Mouse (Mus musculus): ENCODE measurements around the gene Iqca. TPM values are rescaled to one million over a fixed set of nuclear protein-coding genes. Genes with fewer than 3 reads are reported as not detected.

The Iqca gene
- total RNA-seq, 1 experiment from 2014 or later: not detected

DNA sequence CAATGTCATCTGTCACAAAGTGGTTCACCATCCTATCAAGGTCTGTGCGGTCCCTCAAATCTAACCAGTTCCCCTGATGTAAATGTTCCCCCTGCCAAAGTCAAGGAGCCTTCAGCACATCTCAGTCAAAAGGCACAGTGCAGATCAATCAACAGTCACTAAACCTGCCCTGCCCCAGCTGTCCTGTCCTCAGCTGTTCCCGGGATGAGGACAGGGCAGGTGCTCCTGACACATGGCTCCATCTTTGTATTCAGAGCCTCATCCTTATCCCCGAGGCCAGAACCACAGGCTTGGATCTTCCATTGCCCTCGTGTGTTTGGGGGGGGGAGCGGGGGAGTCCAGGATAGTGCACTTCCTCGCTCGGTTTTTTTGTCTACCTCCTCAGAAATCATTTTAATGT, 3.4 kb upstream of the Iqca start:
- no peak for ATAC-seq (ENCODE audit: extremely low read depth, insufficient number of reproducible peaks, low FRiP score, poor library complexity, severe bottlenecking)

GRCm38 (mm10) chr1:90153787-90154186, 586 bp upstream of the Iqca start:
- ATAC-seq (ENCODE audit: extremely low read depth, insufficient number of reproducible peaks, low FRiP score, poor library complexity, severe bottlenecking): no peak

- no peak for ATAC-seq (ENCODE audit: extremely low read depth, insufficient number of reproducible peaks, low FRiP score, poor library complexity, severe bottlenecking)
These were observed 13.5 kb downstream of the Iqca start for GRCm38 (mm10) chr1:90139729-90140128.

- ATAC-seq (ENCODE audit: extremely low read depth, insufficient number of reproducible peaks, low FRiP score, poor library complexity, severe bottlenecking): no peak
These were observed 20.8 kb downstream of the Iqca start for GRCm38 (mm10) chr1:90132402-90132801.

DNA sequence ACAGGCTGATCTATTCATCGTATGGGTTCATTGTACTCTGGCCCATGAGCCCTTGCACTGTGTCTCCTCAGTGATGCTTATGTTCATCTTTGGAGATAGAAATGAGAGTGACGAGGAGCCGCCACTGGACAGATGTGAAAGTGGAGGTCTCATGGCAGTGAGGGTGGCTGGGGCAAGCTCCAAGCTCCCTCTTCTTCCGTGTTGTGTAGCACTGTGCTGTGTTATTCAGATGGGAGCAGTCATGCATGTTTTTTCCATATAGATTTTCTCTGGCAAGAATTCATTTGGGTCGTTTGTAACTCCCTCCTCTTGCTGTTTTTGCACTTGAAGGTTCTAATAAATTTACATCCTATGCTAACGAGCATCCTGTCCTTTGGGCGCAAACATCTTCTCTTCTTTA, 21.2 kb downstream of the Iqca start:
- no peak for ATAC-seq (ENCODE audit: extremely low read depth, insufficient number of reproducible peaks, low FRiP score, poor library complexity, severe bottlenecking)

DNA sequence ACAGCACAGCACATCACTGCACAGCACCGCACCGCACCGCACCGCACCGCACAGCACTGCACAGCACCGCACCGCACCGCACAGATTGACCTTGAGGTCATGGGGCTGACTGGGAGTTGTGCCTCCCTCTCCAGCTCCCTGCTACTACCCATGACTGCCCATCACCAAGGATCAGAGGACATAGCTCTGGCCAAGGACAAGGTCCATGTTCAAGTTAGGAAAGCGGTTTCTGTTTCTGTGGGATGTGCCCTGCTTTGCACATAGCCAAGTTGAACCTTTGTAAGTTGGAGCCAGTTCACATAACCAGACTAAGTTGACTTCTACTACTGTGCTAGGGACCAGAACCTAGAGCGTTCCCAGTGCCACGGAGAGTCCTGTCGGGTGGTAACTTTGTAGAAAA, 28.6 kb downstream of the Iqca start:
- ATAC-seq (ENCODE audit: extremely low read depth, insufficient number of reproducible peaks, low FRiP score, poor library complexity, severe bottlenecking): no peak

GRCm38 (mm10) chr1:90120706-90121105, 32.5 kb downstream of the Iqca start:
- no peak for ATAC-seq (ENCODE audit: extremely low read depth, insufficient number of reproducible peaks, low FRiP score, poor library complexity, severe bottlenecking)

- ATAC-seq (ENCODE audit: extremely low read depth, insufficient number of reproducible peaks, low FRiP score, poor library complexity, severe bottlenecking): no peak
These were observed 34.0 kb downstream of the Iqca start for GRCm38 (mm10) chr1:90119214-90119613.

DNA sequence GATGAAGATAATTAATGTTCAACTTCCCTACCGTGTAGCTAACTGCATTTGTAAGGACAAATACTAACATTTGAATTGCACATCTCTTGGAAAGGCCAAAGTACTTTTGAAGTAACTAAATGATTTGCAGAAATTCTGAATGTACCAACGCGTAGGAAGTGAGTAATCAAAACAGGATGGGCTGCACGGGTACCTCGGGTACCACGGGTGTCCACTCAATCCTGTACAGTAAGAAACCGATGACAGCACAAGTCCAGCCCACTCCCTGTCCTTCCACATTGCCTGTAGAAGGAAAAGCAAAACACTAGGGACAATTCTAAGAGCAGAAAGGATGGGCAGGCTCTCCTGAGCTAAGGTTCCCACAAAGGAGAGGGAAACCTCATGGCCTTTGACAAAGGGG, 36.0 kb downstream of the Iqca start:
- ATAC-seq (ENCODE audit: extremely low read depth, insufficient number of reproducible peaks, low FRiP score, poor library complexity, severe bottlenecking): no peak

DNA sequence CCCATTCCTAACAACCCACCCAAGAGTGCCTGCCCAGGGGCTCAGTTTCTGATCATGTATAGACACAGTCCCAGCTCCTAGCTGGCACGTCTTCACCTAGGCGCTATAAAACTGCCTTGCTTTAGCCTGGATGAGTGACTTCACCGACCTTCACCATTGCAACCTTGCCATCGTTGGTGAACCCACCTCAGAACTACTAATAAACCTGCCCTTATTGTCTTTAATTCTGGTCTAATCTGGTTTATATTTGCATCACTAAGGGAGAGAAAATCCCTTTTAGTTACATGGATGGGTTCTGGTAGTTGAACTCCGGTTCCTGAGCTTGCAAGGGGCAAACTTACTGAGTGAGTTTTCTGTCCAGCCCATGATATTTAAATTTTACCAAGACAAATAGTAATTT, 38.6 kb downstream of the Iqca start:
- no peak for ATAC-seq (ENCODE audit: extremely low read depth, insufficient number of reproducible peaks, low FRiP score, poor library complexity, severe bottlenecking)

- ATAC-seq (ENCODE audit: extremely low read depth, insufficient number of reproducible peaks, low FRiP score, poor library complexity, severe bottlenecking): no peak
These were observed 39.5 kb downstream of the Iqca start for GRCm38 (mm10) chr1:90113655-90114244.

DNA sequence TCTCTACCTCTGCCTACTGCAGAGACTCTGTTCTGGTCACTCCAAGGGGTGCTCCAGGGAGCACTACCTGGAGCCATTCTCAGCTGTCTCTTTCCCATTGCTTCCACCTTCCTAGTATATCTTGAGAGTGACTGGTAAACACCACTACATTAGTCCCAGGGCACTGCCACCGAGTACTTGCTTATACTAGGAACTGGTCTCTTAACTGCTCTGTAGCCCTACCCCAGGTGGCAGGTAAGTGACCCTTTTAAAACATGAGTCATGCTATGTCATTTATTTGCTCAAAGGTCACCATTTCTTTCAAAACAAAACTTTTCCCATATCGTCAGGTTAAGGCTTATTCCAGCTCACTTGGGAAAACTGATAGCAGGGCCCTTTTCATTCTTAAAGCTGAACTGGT, 40.5 kb downstream of the Iqca start:
- ATAC-seq (ENCODE audit: extremely low read depth, insufficient number of reproducible peaks, low FRiP score, poor library complexity, severe bottlenecking): no peak

DNA sequence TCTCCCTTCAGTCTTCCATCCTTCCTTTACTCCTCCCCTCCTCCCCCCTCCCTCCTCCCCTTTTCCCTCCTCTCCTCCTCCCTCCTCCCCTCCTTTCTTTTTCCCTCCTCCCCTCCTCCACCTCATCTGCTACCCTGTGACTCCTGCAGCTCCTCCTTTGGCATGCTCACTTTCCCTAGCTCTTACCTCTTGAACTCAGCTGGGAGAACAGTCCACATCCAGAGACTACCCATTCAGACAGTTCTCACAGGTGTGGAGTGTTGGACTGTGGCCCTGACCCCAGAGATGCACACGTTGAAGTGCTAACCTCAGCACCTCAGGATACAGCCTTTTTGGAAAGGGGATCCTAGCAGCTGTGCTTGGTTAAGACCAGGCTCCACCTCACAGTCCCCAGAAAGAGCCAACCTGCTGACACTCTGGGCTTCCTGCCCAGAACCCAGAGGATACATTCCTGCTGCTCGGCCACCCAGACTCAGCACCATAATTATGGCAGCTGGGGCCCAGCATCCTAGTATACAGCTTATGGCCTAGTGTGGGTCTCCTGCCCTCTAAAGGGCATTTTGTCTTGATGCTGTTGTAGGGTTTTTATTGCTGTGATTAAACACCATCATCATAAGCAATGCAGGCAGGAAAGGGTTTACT, 41.9 kb downstream of the Iqca start:
- ATAC-seq (ENCODE audit: extremely low read depth, insufficient number of reproducible peaks, low FRiP score, poor library complexity, severe bottlenecking): no peak

DNA sequence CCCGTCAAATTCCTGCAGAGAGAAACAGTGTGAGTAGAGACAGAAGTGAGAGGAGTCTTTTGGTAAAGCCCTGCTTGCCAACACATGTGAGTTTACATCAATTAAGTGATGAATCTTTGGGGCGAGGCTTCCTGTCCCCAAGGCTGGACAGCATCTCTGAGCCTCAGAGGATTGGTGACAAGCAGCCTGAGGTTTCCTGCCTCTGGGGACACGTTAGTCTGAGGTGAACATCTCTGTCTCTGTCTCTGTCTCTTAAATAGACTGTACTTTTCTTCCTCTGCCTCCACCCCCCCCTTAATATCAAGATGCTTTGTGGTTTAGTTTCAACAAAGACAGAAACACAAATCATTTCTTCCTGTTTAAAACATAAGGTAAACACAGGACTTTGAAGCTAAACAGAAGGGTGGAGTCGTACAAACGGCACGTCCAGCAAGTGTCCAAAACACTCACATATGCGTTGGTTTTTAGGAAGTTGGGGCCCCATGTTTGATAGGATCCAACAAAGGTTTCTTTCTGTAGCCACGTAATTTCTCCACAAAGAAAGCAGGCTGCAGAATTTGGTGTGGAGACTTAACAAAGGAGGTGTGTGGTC, 49.2 kb downstream of the Iqca start:
- no peak for ATAC-seq (ENCODE audit: extremely low read depth, insufficient number of reproducible peaks, low FRiP score, poor library complexity, severe bottlenecking)

- ATAC-seq (ENCODE audit: extremely low read depth, insufficient number of reproducible peaks, low FRiP score, poor library complexity, severe bottlenecking): no peak
These were observed 52.6 kb downstream of the Iqca start for GRCm38 (mm10) chr1:90100360-90101232.

- no peak for ATAC-seq (ENCODE audit: extremely low read depth, insufficient number of reproducible peaks, low FRiP score, poor library complexity, severe bottlenecking)
These were observed 60.2 kb downstream of the Iqca start for GRCm38 (mm10) chr1:90092816-90093493.

- no peak for ATAC-seq (ENCODE audit: extremely low read depth, insufficient number of reproducible peaks, low FRiP score, poor library complexity, severe bottlenecking)
These were observed 64.8 kb downstream of the Iqca start for GRCm38 (mm10) chr1:90088192-90088990.

- ATAC-seq (ENCODE audit: extremely low read depth, insufficient number of reproducible peaks, low FRiP score, poor library complexity, severe bottlenecking): no peak
These were observed 66.7 kb downstream of the Iqca start for GRCm38 (mm10) chr1:90086461-90086860.

Measured in neutrophil, adult 5-6 weeks (primary cell).